Comparison of ENCODE assay signal across 11 mouse cellular contexts in the genomic region with DNA sequence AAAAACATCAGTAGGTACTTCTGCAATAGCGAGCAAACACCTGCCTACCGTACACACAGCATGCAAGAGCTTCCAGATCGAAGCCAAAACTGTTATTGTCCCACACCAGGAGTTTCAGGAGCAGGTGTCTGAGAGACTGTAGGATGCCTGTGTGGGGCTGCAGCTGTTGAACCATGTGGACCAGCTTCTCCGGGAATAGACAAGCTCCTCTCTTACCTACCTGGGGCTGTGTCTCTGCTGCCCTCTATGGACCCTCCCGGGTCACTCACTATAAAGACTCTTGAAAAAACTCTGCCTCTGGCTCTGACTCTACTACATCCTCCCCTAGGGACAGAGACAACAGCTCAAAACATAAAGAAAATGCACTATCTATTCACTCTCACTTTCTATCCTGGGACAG.
DNase-seq lines count a peak whose midpoint lies in the region; ATAC-seq lines count a peak whose summit lies in the region.
"Had no signal": no experiment of that assay in that cellular context is flagged by ENCODE, and none has a peak within 500 bp of the region (broad histone marks: within the 10 kb centered on the region; RNA-seq: fewer than 3 reads in every experiment).

No protein-coding gene starts in this region.

- no peaks in the 10 kb centered on the region for H3K4me1 ChIP-seq in midbrain, embryonic 14.5 days (ENCODE audit: control insufficient read depth, insufficient read depth, low read length)
- peaks cover 12% of the 10 kb centered on the region for H3K4me1 ChIP-seq in midbrain, embryonic 15.5 days
- peaks cover 29% of the 10 kb centered on the region for H3K4me1 ChIP-seq in forebrain, embryonic 13.5 days
- H3K4me1 ChIP-seq: liver, embryonic 12.5 days; stomach, embryonic 15.5 days had no signal

- no peak overlapping the region for H3K4me2 ChIP-seq in midbrain, embryonic 14.5 days (ENCODE audit: low read length)
- H3K4me2 ChIP-seq in midbrain, embryonic 15.5 days, result no peak overlapping the region
- no peak overlapping the region for H3K4me2 ChIP-seq in forebrain, embryonic 13.5 days
- H3K4me2 ChIP-seq: liver, embryonic 12.5 days; stomach, embryonic 15.5 days had no signal

- peak; percentile 43 to 51 for DNase-seq in cerebellum, postnatal 14 days
- peak; percentile 67 for DNase-seq in midbrain, embryonic 14.5 days
- peak; percentile 76 for DNase-seq in retina, embryonic 14.5 days (ENCODE audit: low spot score)
- DNase-seq in adrenal gland, postnatal 10 days, result no peak
- no peak for DNase-seq in layer of hippocampus, adult 11-12 months (ENCODE audit: low spot score)
- DNase-seq: kidney, postnatal 25 days had no signal

- H3K27ac ChIP-seq in midbrain, embryonic 14.5 days (replicated peaks; ENCODE audit: low read depth, low read length), result no peak overlapping the region
- no peak overlapping the region for H3K27ac ChIP-seq in midbrain, embryonic 15.5 days
- no peak overlapping the region for H3K27ac ChIP-seq in forebrain, embryonic 13.5 days
- H3K27ac ChIP-seq: liver, embryonic 12.5 days; stomach, embryonic 15.5 days had no signal

- H3K9me3 ChIP-seq in midbrain, embryonic 14.5 days (ENCODE audit: control insufficient read depth, low read length), result no peaks in the 10 kb centered on the region
- no peaks in the 10 kb centered on the region for H3K9me3 ChIP-seq in midbrain, embryonic 15.5 days
- no peaks in the 10 kb centered on the region for H3K9me3 ChIP-seq in forebrain, embryonic 13.5 days (replicated peaks)
- H3K9me3 ChIP-seq: stomach, embryonic 15.5 days had no signal

- no peaks in the 10 kb centered on the region for H3K36me3 ChIP-seq in midbrain, embryonic 14.5 days (ENCODE audit: control insufficient read depth, insufficient read depth, low read length)
- no peaks in the 10 kb centered on the region for H3K36me3 ChIP-seq in midbrain, embryonic 15.5 days (replicated peaks)
- H3K36me3 ChIP-seq in forebrain, embryonic 13.5 days (ENCODE audit: poor library complexity, severe bottlenecking), result no peaks in the 10 kb centered on the region
- H3K36me3 ChIP-seq: liver, embryonic 12.5 days; stomach, embryonic 15.5 days had no signal

- H3K27me3 ChIP-seq in midbrain, embryonic 14.5 days (ENCODE audit: control insufficient read depth, insufficient read depth, low read length), result no peaks in the 10 kb centered on the region
- H3K27me3 ChIP-seq in midbrain, embryonic 15.5 days (replicated peaks), result no peaks in the 10 kb centered on the region
- H3K27me3 ChIP-seq in forebrain, embryonic 13.5 days, result peaks cover 20% of the 10 kb centered on the region
- H3K27me3 ChIP-seq: liver, embryonic 12.5 days; stomach, embryonic 15.5 days had no signal

- H3K4me3 ChIP-seq in midbrain, embryonic 14.5 days (replicated peaks; ENCODE audit: low read depth, low read length), result no peak overlapping the region
- no peak overlapping the region for H3K4me3 ChIP-seq in midbrain, embryonic 15.5 days
- H3K4me3 ChIP-seq in forebrain, embryonic 13.5 days, result no peak overlapping the region
- H3K4me3 ChIP-seq: liver, embryonic 12.5 days; stomach, embryonic 15.5 days had no signal

- WGBS in midbrain, embryonic 14.5 days, result 54% methylated on average over 5 of the region's 5 CpGs
- WGBS in midbrain, embryonic 15.5 days, result 53% methylated on average over 5 of the region's 5 CpGs
- WGBS in forebrain, embryonic 13.5 days, result 51% methylated on average over 5 of the region's 5 CpGs

- no peak for ATAC-seq in cerebellum, adult (ENCODE audit: insufficient number of reproducible peaks, low FRiP score, low TSS enrichment)
- no peak for ATAC-seq in midbrain, embryonic 14.5 days (ENCODE audit: low FRiP score, low TSS enrichment)
- no peak for ATAC-seq in midbrain, embryonic 15.5 days (replicated peaks)
- peak; percentile 59; the same call in 1 of the 2 replicates for ATAC-seq in forebrain, embryonic 13.5 days
- ATAC-seq: liver, embryonic 12.5 days had no signal

- H3K9ac ChIP-seq in midbrain, embryonic 14.5 days (replicated peaks; ENCODE audit: low read length), result no peak overlapping the region
- no peak overlapping the region for H3K9ac ChIP-seq in midbrain, embryonic 15.5 days
- no peak overlapping the region for H3K9ac ChIP-seq in forebrain, embryonic 13.5 days
- H3K9ac ChIP-seq: liver, embryonic 12.5 days; stomach, embryonic 15.5 days had no signal

Comparison
In these comparisons a context has a peak if more than half of its experiments do, and no peak if none do; other contexts are left out.
1. DNase-seq: peak in cerebellum, postnatal 14 days (2 of 2), midbrain, embryonic 14.5 days (single experiment) and retina, embryonic 14.5 days (single experiment); none in adrenal gland, postnatal 10 days (single experiment) and layer of hippocampus, adult 11-12 months (single experiment).